Mouse (Mus musculus): Measurements from ENCODE around the gene Vcpkmt. TPM values are rescaled to one million over a fixed set of nuclear protein-coding genes. Genes with fewer than 3 reads are reported as not detected.
"Not testable (repeated sequence)": the region's sequence is repeated elsewhere in the genome, so short reads cannot be mapped to it uniquely, and the experiment has no call there.

Vcpkmt gene
- 1.6 and 3.0 TPM in 2 replicates for polyA plus RNA-seq (2011; ENCODE audit: insufficient read depth, insufficient read length, low replicate concordance, missing spikeins)

GRCm38 (mm10) chr12:69582613-69583269 lies at the start of gene Vcpkmt:
Vcpkmt (minus strand) TSS chr12:69583028.
- Histone ChIP-seq H3K27ac (ENCODE audit: control insufficient read depth, insufficient read depth, low read depth, low read length, poor library complexity) (peak within 1 kb of the TSS; percentile 76), H3K4me3 (replicated peaks; ENCODE audit: control insufficient read depth, low read depth, low read length) (peak within 1 kb of the TSS; percentile 97), H3K4me1 (ENCODE audit: control insufficient read depth, insufficient read depth, low read length) (no peaks in the 10 kb centered on the region; the same call in 1 of the 2 replicates)
- TF ChIP-seq POLR2A (IDR thresholded peaks at IDR 0.05; ENCODE audit: borderline replicate concordance, control insufficient read depth, low read depth, low read length) = peak; percentile 83; the same call in 1 of the 2 replicates
- no peak for TF ChIP-seq CTCF (IDR thresholded peaks at IDR 0.05; ENCODE audit: control insufficient read depth, insufficient read depth, low read length)
- under 1% methylated on average over 56 of the region's 56 CpGs for WGBS

GRCm38 (mm10) chr12:69618590-69618989 lies 35.8 kb upstream of the Vcpkmt start:
- H3K4me1 ChIP-seq (ENCODE audit: control insufficient read depth, insufficient read depth, low read length); H3K4me3 ChIP-seq (replicated peaks; ENCODE audit: control insufficient read depth, low read depth, low read length); H3K27ac ChIP-seq (ENCODE audit: control insufficient read depth, insufficient read depth, low read depth, low read length, poor library complexity): not testable (repeated sequence)
- WGBS = 79% methylated on average over 5 of the region's 5 CpGs

GRCm38 (mm10) chr12:69604367-69604766 lies 21.5 kb upstream of the Vcpkmt start:
- WGBS = 95% methylated on average over 2 of the region's 2 CpGs
- Histone ChIP-seq H3K4me3 (replicated peaks; ENCODE audit: control insufficient read depth, low read depth, low read length) (no peak overlapping the region), H3K27ac (ENCODE audit: control insufficient read depth, insufficient read depth, low read depth, low read length, poor library complexity) (no peak overlapping the region), H3K4me1 (ENCODE audit: control insufficient read depth, insufficient read depth, low read length) (no peaks in the 10 kb centered on the region)
- TF ChIP-seq CTCF (IDR thresholded peaks at IDR 0.05; ENCODE audit: control insufficient read depth, insufficient read depth, low read length) (no peak), POLR2A (IDR thresholded peaks at IDR 0.05; ENCODE audit: borderline replicate concordance, control insufficient read depth, low read depth, low read length) (no peak)

GRCm38 (mm10) chr12:69597446-69597845 lies 14.6 kb upstream of the Vcpkmt start:
- Histone ChIP-seq H3K4me3 (replicated peaks; ENCODE audit: control insufficient read depth, low read depth, low read length) (no peak overlapping the region), H3K4me1 (ENCODE audit: control insufficient read depth, insufficient read depth, low read length) (no peaks in the 10 kb centered on the region; the same call in 1 of the 2 replicates), H3K27ac (ENCODE audit: control insufficient read depth, insufficient read depth, low read depth, low read length, poor library complexity) (no peak overlapping the region)
- TF ChIP-seq POLR2A (IDR thresholded peaks at IDR 0.05; ENCODE audit: borderline replicate concordance, control insufficient read depth, low read depth, low read length) = no peak
- TF ChIP-seq CTCF (IDR thresholded peaks at IDR 0.05; ENCODE audit: control insufficient read depth, insufficient read depth, low read length) = no peak
- WGBS = 68% methylated on average over 4 of the region's 4 CpGs

- WGBS = 78% methylated on average over 5 of the region's 5 CpGs
These were observed 10.3 kb upstream of the Vcpkmt start for GRCm38 (mm10) chr12:69593130-69593529.

GRCm38 (mm10) chr12:69583270-69583629 lies 422 bp upstream of the Vcpkmt start:
- H3K4me3 ChIP-seq (replicated peaks; ENCODE audit: control insufficient read depth, low read depth, low read length) = no peak overlapping the region
- TF ChIP-seq POLR2A (IDR thresholded peaks at IDR 0.05; ENCODE audit: borderline replicate concordance, control insufficient read depth, low read depth, low read length) = no peak
- no peak for TF ChIP-seq CTCF (IDR thresholded peaks at IDR 0.05; ENCODE audit: control insufficient read depth, insufficient read depth, low read length)
- no peaks in the 10 kb centered on the region; the same call in 1 of the 2 replicates for H3K4me1 ChIP-seq (ENCODE audit: control insufficient read depth, insufficient read depth, low read length)
- peak overlapping the region; percentile 76; the same call in 1 of the 2 replicates for H3K27ac ChIP-seq (ENCODE audit: control insufficient read depth, insufficient read depth, low read depth, low read length, poor library complexity)
- 33% methylated on average over 5 of the region's 5 CpGs for WGBS

More at GRCm38 (mm10) chr12:69593130-69593529, 10.3 kb upstream of the Vcpkmt start:
- TF ChIP-seq CTCF (IDR thresholded peaks at IDR 0.05; ENCODE audit: control insufficient read depth, insufficient read depth, low read length) = no peak
- TF ChIP-seq POLR2A (IDR thresholded peaks at IDR 0.05; ENCODE audit: borderline replicate concordance, control insufficient read depth, low read depth, low read length) = no peak
- no peak overlapping the region for H3K4me3 ChIP-seq (replicated peaks; ENCODE audit: control insufficient read depth, low read depth, low read length)
- H3K4me1 ChIP-seq (ENCODE audit: control insufficient read depth, insufficient read depth, low read length) = no peaks in the 10 kb centered on the region; the same call in 1 of the 2 replicates
- no peak overlapping the region for H3K27ac ChIP-seq (ENCODE audit: control insufficient read depth, insufficient read depth, low read depth, low read length, poor library complexity)

GRCm38 (mm10) chr12:69582216-69582612 lies 614 bp downstream of the Vcpkmt start:
- no peak overlapping the region for H3K27ac ChIP-seq (ENCODE audit: control insufficient read depth, insufficient read depth, low read depth, low read length, poor library complexity)
- no peaks in the 10 kb centered on the region; the same call in 1 of the 2 replicates for H3K4me1 ChIP-seq (ENCODE audit: control insufficient read depth, insufficient read depth, low read length)
- 11% methylated on average over 9 of the region's 9 CpGs for WGBS
- no peak for TF ChIP-seq POLR2A (IDR thresholded peaks at IDR 0.05; ENCODE audit: borderline replicate concordance, control insufficient read depth, low read depth, low read length)
- no peak for TF ChIP-seq CTCF (IDR thresholded peaks at IDR 0.05; ENCODE audit: control insufficient read depth, insufficient read depth, low read length)
- peak overlapping the region; percentile 97 for H3K4me3 ChIP-seq (replicated peaks; ENCODE audit: control insufficient read depth, low read depth, low read length)

- Histone ChIP-seq H3K4me3 (replicated peaks; ENCODE audit: control insufficient read depth, low read depth, low read length) (no peak overlapping the region), H3K4me1 (ENCODE audit: control insufficient read depth, insufficient read depth, low read length) (no peaks in the 10 kb centered on the region; the same call in 1 of the 2 replicates), H3K27ac (ENCODE audit: control insufficient read depth, insufficient read depth, low read depth, low read length, poor library complexity) (no peak overlapping the region)
- no peak for TF ChIP-seq CTCF (IDR thresholded peaks at IDR 0.05; ENCODE audit: control insufficient read depth, insufficient read depth, low read length)
- TF ChIP-seq POLR2A (IDR thresholded peaks at IDR 0.05; ENCODE audit: borderline replicate concordance, control insufficient read depth, low read depth, low read length) = no peak
- WGBS = 62% methylated on average over 5 of the region's 5 CpGs
These were observed 3.2 kb downstream of the Vcpkmt start for GRCm38 (mm10) chr12:69579623-69580022.

Data from bone marrow, adult 2 months (tissue).